Mouse (Mus musculus) stomach, postnatal 0 days (tissue): ENCODE results near the gene F8.

Experiments
- CTCF ChIP-seq: IDR thresholded peaks from 2 replicates; pipeline ENCODE4 v1.5.1; 2016; ENCODE audit warnings: antibody characterized with exemption, low read depth, mild to moderate bottlenecking, moderate library complexity
- EP300 ChIP-seq: optimal IDR thresholded peaks from 2 replicates; pipeline ENCODE3; 2016; ENCODE audit warnings: antibody characterized with exemption

DNA sequence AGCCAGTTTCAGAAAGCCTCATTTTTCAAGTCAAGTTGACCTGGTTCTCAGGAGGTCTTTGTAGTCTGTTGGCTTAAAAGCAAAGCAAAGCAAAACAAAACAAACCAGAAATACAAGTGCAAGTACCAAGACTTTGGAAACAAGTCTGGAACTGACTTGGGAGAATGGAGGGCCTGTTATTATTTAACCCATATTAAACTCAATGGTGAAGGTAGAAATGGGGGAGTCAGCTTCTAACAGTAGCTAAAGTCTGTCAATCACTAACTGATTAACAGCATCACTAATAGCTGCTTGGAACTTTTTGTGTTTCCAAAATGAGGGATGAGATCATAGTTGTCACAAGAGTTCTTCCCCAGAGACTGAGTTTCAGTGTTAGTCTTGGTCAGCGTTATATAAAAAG is 17.1 kb upstream of the F8 start:
- TF ChIP-seq CTCF (no peak), EP300 (no peak)
